Mouse (Mus musculus) brain, embryonic 14.5 days (tissue): ENCODE data around the gene Plcl2.

Experiments
- CTCF ChIP-seq: fragments of 200-500 bp; IDR thresholded peaks from 2 replicates; pipeline ENCODE4 v1.5.1; 2012; ENCODE audit warnings: inconsistent platforms, mild to moderate bottlenecking, moderate library complexity, borderline replicate concordance; ENCODE audit not compliant: insufficient read depth, insufficient read length; ENCODE audit errors: extremely low read depth
- POLR2A ChIP-seq: fragments of 200-500 bp; IDR thresholded peaks from 2 replicates; pipeline ENCODE4 v1.6.1; 2012; ENCODE audit warnings: mild to moderate bottlenecking, inconsistent platforms, borderline replicate concordance; ENCODE audit not compliant: poor library complexity, insufficient read depth, insufficient read length, severe bottlenecking; ENCODE audit errors: extremely low read depth

GRCm38 (mm10) chr17:50609908-50610307 is 100.7 kb downstream of the Plcl2 start:
- no peak for TF ChIP-seq POLR2A
- no peak for TF ChIP-seq CTCF
